Mouse (Mus musculus) mouse embryonic stem cell (cell line): ENCODE results near the gene Tmem243.

ENCODE experiments used
- in situ Hi-C, 2 experiments: fragments of 300-500 bp; cut with MboI; formaldehyde crosslinking; loops; 1 replicate in 1 of 2; 3 replicates in 1 of 2; pipeline ENCODE4 v1.14.3; 2019 to 2020; ENCODE audit warnings: low sequenced_read_pairs in 2 of 2, low pct_unique_long_range_greater_than_20kb in 1 of 2, mixed read lengths in 1 of 2; ENCODE audit not compliant: unreplicated experiment in 1 of 2

Gene Tmem243

GRCm38 (mm10) chr5:9102696-9103095, 2.2 kb downstream of the Tmem243 start:
- in situ Hi-C loops: no loop called here

GRCm38 (mm10) chr5:9103958-9104357, 3.5 kb downstream of the Tmem243 start:
- in situ Hi-C loops: no loop called here

GRCm38 (mm10) chr5:9106806-9107205, 6.3 kb downstream of the Tmem243 start:
- in situ Hi-C loops: no loop called here

- in situ Hi-C loops: no loop called here
These were observed 7.0 kb downstream of the Tmem243 start for GRCm38 (mm10) chr5:9107296-9108089.

- in situ Hi-C loops: no loop called here
These were observed 8.0 kb downstream of the Tmem243 start for GRCm38 (mm10) chr5:9108490-9108889.

- in situ Hi-C loops: no loop called here
These were observed 9.1 kb downstream of the Tmem243 start for GRCm38 (mm10) chr5:9109582-9109981.

- in situ Hi-C loops: no loop called here
These were observed 10.8 kb downstream of the Tmem243 start for GRCm38 (mm10) chr5:9111285-9111684.

- in situ Hi-C loops: no loop called here
These were observed 11.3 kb downstream of the Tmem243 start for GRCm38 (mm10) chr5:9111759-9112158.

GRCm38 (mm10) chr5:9114162-9114561, 13.7 kb downstream of the Tmem243 start:
- in situ Hi-C loops: no loop called here

- in situ Hi-C loops: no loop called here
These were observed 23.7 kb downstream of the Tmem243 start for GRCm38 (mm10) chr5:9124134-9124533.

GRCm38 (mm10) chr5:9128566-9128965, 28.1 kb downstream of the Tmem243 start:
- in situ Hi-C loops: no loop called here

GRCm38 (mm10) chr5:9131786-9132185, 31.3 kb downstream of the Tmem243 start:
- in situ Hi-C loops: no loop called here

- in situ Hi-C loops: no loop called here
These were observed 35.1 kb downstream of the Tmem243 start for GRCm38 (mm10) chr5:9135588-9135987.

GRCm38 (mm10) chr5:9140724-9141123, 40.3 kb downstream of the Tmem243 start:
- in situ Hi-C loops: no loop called here

- in situ Hi-C loops: no loop called here
These were observed 41.9 kb downstream of the Tmem243 start for GRCm38 (mm10) chr5:9142376-9142775.

- in situ Hi-C loops: no loop called here
These were observed 48.9 kb downstream of the Tmem243 start for GRCm38 (mm10) chr5:9149273-9149850.

GRCm38 (mm10) chr5:9156746-9157145, 56.3 kb downstream of the Tmem243 start:
- in situ Hi-C loops: no loop called here

- in situ Hi-C loops: no loop called here
These were observed 56.9 kb downstream of the Tmem243 start for GRCm38 (mm10) chr5:9157336-9157735.

GRCm38 (mm10) chr5:9160831-9161455, 60.5 kb downstream of the Tmem243 start:
- in situ Hi-C loops: no loop called here
